ENCODE assay signal across 8 mouse cellular contexts in genomic region chr2:59522079-59522684, GRCm38 (mm10). TPM values are rescaled to one million over a fixed set of nuclear protein-coding genes. Genes with fewer than 3 reads are reported as not detected.
DNase-seq lines count a peak whose midpoint lies in the region; ATAC-seq and TF ChIP-seq lines count a peak whose summit lies in the region.

No protein-coding gene starts in this region.

- H3K4me2 ChIP-seq in embryonic facial prominence, embryonic 15.5 days (replicated peaks), result peak overlapping the region; percentile 34
- peak overlapping the region; percentile 63 for H3K4me2 ChIP-seq in heart, embryonic 13.5 days
- peak overlapping the region; percentile 50 for H3K4me2 ChIP-seq in liver, embryonic 12.5 days
- peak overlapping the region; percentile 37 for H3K4me2 ChIP-seq in stomach, embryonic 14.5 days (replicated peaks; ENCODE audit: low read depth, low read length)

- H3K9ac ChIP-seq in embryonic facial prominence, embryonic 15.5 days, result no peak overlapping the region
- H3K9ac ChIP-seq in heart, embryonic 13.5 days, result peak overlapping the region; percentile 72
- H3K9ac ChIP-seq in liver, embryonic 12.5 days, result no peak overlapping the region
- H3K9ac ChIP-seq in stomach, embryonic 14.5 days (replicated peaks; ENCODE audit: low read depth, low read length), result no peak overlapping the region; the same call in 1 of the 2 replicates

- no peaks in the 10 kb centered on the region for H3K27me3 ChIP-seq in embryonic facial prominence, embryonic 15.5 days
- no peaks in the 10 kb centered on the region for H3K27me3 ChIP-seq in heart, embryonic 13.5 days (replicated peaks)
- no peaks in the 10 kb centered on the region for H3K27me3 ChIP-seq in liver, embryonic 12.5 days (replicated peaks)
- H3K27me3 ChIP-seq in stomach, embryonic 14.5 days (ENCODE audit: control insufficient read depth, insufficient read depth, low read length), result no peaks in the 10 kb centered on the region

- H3K27ac ChIP-seq in bone marrow macrophage, adult 2 months (ENCODE audit: insufficient read depth, low read depth, low read length), result no peak overlapping the region
- H3K27ac ChIP-seq in embryonic facial prominence, embryonic 15.5 days (replicated peaks), result no peak overlapping the region
- H3K27ac ChIP-seq in heart, embryonic 13.5 days (replicated peaks), result no peak overlapping the region
- no peak overlapping the region for H3K27ac ChIP-seq in liver, embryonic 12.5 days
- H3K27ac ChIP-seq in stomach, embryonic 14.5 days (ENCODE audit: low read length), result no peak overlapping the region

- no peaks in the 10 kb centered on the region for H3K9me3 ChIP-seq in embryonic facial prominence, embryonic 15.5 days (replicated peaks)
- H3K9me3 ChIP-seq in heart, embryonic 13.5 days, result no peaks in the 10 kb centered on the region
- H3K9me3 ChIP-seq in liver, embryonic 12.5 days (replicated peaks), result no peaks in the 10 kb centered on the region
- no peaks in the 10 kb centered on the region for H3K9me3 ChIP-seq in stomach, embryonic 14.5 days (ENCODE audit: control insufficient read depth, low read depth, low read length)

- ATAC-seq in embryonic facial prominence, embryonic 15.5 days (ENCODE audit: insufficient number of reproducible peaks, low FRiP score, low TSS enrichment, low read depth), result peak; percentile 59; the same call in 1 of the 2 replicates
- ATAC-seq in heart, embryonic 13.5 days (ENCODE audit: extremely low read depth, insufficient number of reproducible peaks, low FRiP score, low TSS enrichment), result no peak
- no peak for ATAC-seq in liver, embryonic 12.5 days
- no peak for ATAC-seq in stomach, embryonic 14.5 days (ENCODE audit: insufficient number of reproducible peaks, insufficient read depth, low FRiP score, low read depth)

- no peaks in the 10 kb centered on the region for H3K36me3 ChIP-seq in embryonic facial prominence, embryonic 15.5 days
- no peaks in the 10 kb centered on the region for H3K36me3 ChIP-seq in heart, embryonic 13.5 days
- no peaks in the 10 kb centered on the region for H3K36me3 ChIP-seq in liver, embryonic 12.5 days
- H3K36me3 ChIP-seq in stomach, embryonic 14.5 days (ENCODE audit: control insufficient read depth, insufficient read depth, low read length), result no peaks in the 10 kb centered on the region

- DNase-seq in B cell, adult 2 months, result peak; percentile 59 to 65
- peak; percentile 90 for DNase-seq in kidney, postnatal 10 days
- peak; percentile 39 to 56 for DNase-seq in natural killer cell, adult 2 months (ENCODE audit: low spot score in 2 of 2)

- TF ChIP-seq POLR2A in bone marrow macrophage, adult 2 months (IDR thresholded peaks at IDR 0.05; ENCODE audit: borderline replicate concordance, low read depth, low read length), result no peak

- H3K4me3 ChIP-seq in bone marrow macrophage, adult 2 months (ENCODE audit: insufficient read depth, low read length), result no peak overlapping the region
- H3K4me3 ChIP-seq in embryonic facial prominence, embryonic 15.5 days (replicated peaks), result peak overlapping the region; percentile 15
- peak overlapping the region; percentile 33 for H3K4me3 ChIP-seq in heart, embryonic 13.5 days
- H3K4me3 ChIP-seq in liver, embryonic 12.5 days, result 0 out of 2 replicates have a peak overlapping the region, but pooled peaks have one; percentile 3
- H3K4me3 ChIP-seq in stomach, embryonic 14.5 days (ENCODE audit: low read depth, low read length), result no peak overlapping the region

- WGBS in embryonic facial prominence, embryonic 15.5 days, result 12% methylated on average over 19 of the region's 19 CpGs
- WGBS in heart, embryonic 13.5 days, result 12% methylated on average over 19 of the region's 19 CpGs
- WGBS in liver, embryonic 12.5 days (ENCODE audit: insufficient replicate concordance), result 15% methylated on average over 19 of the region's 19 CpGs
- WGBS in stomach, embryonic 14.5 days, result 16% methylated on average over 19 of the region's 19 CpGs

- peaks cover 6% of the 10 kb centered on the region; the same call in 1 of the 2 replicates for H3K4me1 ChIP-seq in bone marrow macrophage, adult 2 months (ENCODE audit: control insufficient read depth, insufficient read depth, low read length)
- H3K4me1 ChIP-seq in embryonic facial prominence, embryonic 15.5 days, result peaks cover 6% of the 10 kb centered on the region; the same call in 1 of the 2 replicates
- peaks cover 21% of the 10 kb centered on the region for H3K4me1 ChIP-seq in heart, embryonic 13.5 days
- H3K4me1 ChIP-seq in liver, embryonic 12.5 days, result 0 out of 2 replicates have a peak, but pooled peaks cover 2% of the 10 kb centered on the region
- H3K4me1 ChIP-seq in stomach, embryonic 14.5 days (ENCODE audit: control insufficient read depth, insufficient read depth, low read length), result peaks cover 6% of the 10 kb centered on the region; the same call in 1 of the 2 replicates

- peak; percentile 75 for TF ChIP-seq CTCF in bone marrow macrophage, adult 2 months (IDR thresholded peaks at IDR 0.05; ENCODE audit: low read depth, low read length)

RNA-seq across cellular contexts. Expression of gene Dapl1, which starts 37.7 kb away (rescaled TPM):
- not detected in 2 replicates for polyA plus RNA-seq in bone marrow macrophage, adult 2 months (2012; ENCODE audit: insufficient read depth, insufficient read length, missing spikeins)
- 31.0 and 33.3 TPM in 2 replicates for polyA plus RNA-seq in embryonic facial prominence, embryonic 15.5 days (2015; fragmentation: Nextera tagmentation; extraction: Ambion mirVana)
- polyA plus RNA-seq in heart, embryonic 13.5 days (2015; fragmentation: Nextera tagmentation; extraction: Ambion mirVana), result 0.94 TPM in 1 of 2 replicates, not detected in the other
- polyA plus RNA-seq in liver, embryonic 12.5 days (2016; fragmentation: Nextera tagmentation; extraction: Ambion mirVana), result not detected in 2 replicates
- 43.6 and 44.3 TPM in 2 replicates for polyA plus RNA-seq in stomach, embryonic 14.5 days (2014; fragmentation: Nextera tagmentation; extraction: Ambion mirVana)

Comparison
In these comparisons a context has a peak if more than half of its experiments do, and no peak if none do; other contexts are left out.
1. H3K4me3 ChIP-seq: peak in embryonic facial prominence, embryonic 15.5 days (single experiment), heart, embryonic 13.5 days (single experiment) and liver, embryonic 12.5 days (single experiment); none in bone marrow macrophage, adult 2 months (single experiment) and stomach, embryonic 14.5 days (single experiment).
2. RNA of gene Dapl1, which starts 37.7 kb away (polyA plus RNA-seq): 43.6 to 44.3 TPM in stomach, embryonic 14.5 days and 31.0 to 33.3 TPM in embryonic facial prominence, embryonic 15.5 days; 0.94 TPM in heart, embryonic 13.5 days, not detected in liver, embryonic 12.5 days and not detected in bone marrow macrophage, adult 2 months; every median in the first group is over 10 times any median in the second.
3. Peak in every context shown above with its lines, with median percentiles within 50 percentile points of each other: DNase-seq and H3K4me2 ChIP-seq.